In the genomic region with DNA sequence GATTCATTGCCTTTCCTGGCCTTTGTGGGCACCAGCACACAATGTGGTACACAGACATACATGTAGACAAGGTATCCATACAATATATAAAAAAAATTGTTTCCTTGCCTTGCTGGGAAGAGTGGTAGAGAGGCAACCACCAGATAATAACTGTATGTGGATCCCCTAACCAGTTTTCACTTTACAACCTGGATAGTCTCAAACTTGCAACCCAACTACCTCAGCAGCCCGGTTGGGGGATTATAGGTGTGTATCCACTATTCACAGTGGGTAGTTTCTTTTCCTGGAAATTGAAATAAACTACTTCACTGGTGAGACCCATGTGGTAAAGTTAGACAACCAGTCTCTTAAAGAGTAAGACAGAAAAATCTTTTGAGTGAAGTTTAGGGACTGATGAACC, we compare ENCODE assay signal across 25 mouse cellular contexts.
"Had no signal": no experiment of that assay in that cellular context is flagged by ENCODE, and none has a peak within 500 bp of the region (broad histone marks: within the 10 kb centered on the region; RNA-seq: fewer than 3 reads in every experiment).

No protein-coding gene starts in this region.

- H3K27me3 ChIP-seq: heart, embryonic 13.5 days; heart, embryonic 15.5 days; kidney, embryonic 15.5 days; limb, embryonic 12.5 days had no signal

- H3K4me2 ChIP-seq: heart, embryonic 11.5 days; heart, embryonic 13.5 days; heart, embryonic 15.5 days; hindbrain, embryonic 14.5 days; kidney, embryonic 15.5 days; limb, embryonic 12.5 days; liver, embryonic 11.5 days had no signal

- H3K27ac ChIP-seq: heart, adult 2 months; heart, embryonic 13.5 days; heart, embryonic 15.5 days; hindbrain, embryonic 14.5 days; kidney, embryonic 15.5 days; kidney, postnatal 0 days; left cerebral cortex, adult 2 months; limb, embryonic 10.5 days; limb, embryonic 12.5 days had no signal

- H3K4me3 ChIP-seq: heart, adult 2 months; heart, embryonic 13.5 days; heart, embryonic 15.5 days; kidney, embryonic 15.5 days; left cerebral cortex, adult 2 months; limb, embryonic 10.5 days; limb, embryonic 12.5 days had no signal

- ATAC-seq: hindbrain, embryonic 16.5 days; intestine, embryonic 16.5 days had no signal

- H3K9ac ChIP-seq: heart, embryonic 13.5 days; heart, embryonic 15.5 days; hindbrain, embryonic 14.5 days; kidney, embryonic 15.5 days; limb, embryonic 12.5 days had no signal

- DNase-seq: gastrocnemius, postnatal 14 days; gastrocnemius, postnatal 36 days; heart, adult 11 months; heart, adult 2 months; heart, postnatal 14 days; heart, postnatal 36 days; kidney, adult 11 months; kidney, adult 2 months; kidney, adult 9 months; kidney, postnatal 14 days; kidney, postnatal 36 days; layer of hippocampus, adult 9-11 months; liver had no signal

- H3K4me1 ChIP-seq: heart, embryonic 13.5 days; heart, embryonic 15.5 days; kidney, embryonic 15.5 days; limb, embryonic 10.5 days; limb, embryonic 12.5 days had no signal

- H3K9me3 ChIP-seq: heart, embryonic 13.5 days; heart, embryonic 15.5 days; kidney, embryonic 15.5 days; limb, embryonic 10.5 days; limb, embryonic 12.5 days had no signal
